Mouse (Mus musculus) embryonic fibroblast, embryonic 13.5 days (primary cell): Measurements from ENCODE around the gene Tspo2.

Source experiments
- CTCF ChIP-seq: IDR thresholded peaks from 2 replicates; pipeline ENCODE4 v1.5.1; 2011; ENCODE audit warnings: mild to moderate bottlenecking, control low read depth, low read length, moderate library complexity, borderline replicate concordance; ENCODE audit not compliant: insufficient read depth
- POLR2A ChIP-seq: IDR thresholded peaks from 2 replicates; pipeline ENCODE4 v1.6.1; 2011; ENCODE audit warnings: low read depth, mild to moderate bottlenecking, control low read depth, low read length, moderate library complexity

- TF ChIP-seq CTCF: no peak
- no peak for TF ChIP-seq POLR2A
Measured at GRCm38 (mm10) chr17:48430394-48430793, 20.9 kb downstream of the Tspo2 start.
